Mouse (Mus musculus): ENCODE measurements around the gene Xrn1.
"Not testable (repeated sequence)": the region's sequence is repeated elsewhere in the genome, so short reads cannot be mapped to it uniquely, and the experiment has no call there.

The Xrn1 gene

DNA sequence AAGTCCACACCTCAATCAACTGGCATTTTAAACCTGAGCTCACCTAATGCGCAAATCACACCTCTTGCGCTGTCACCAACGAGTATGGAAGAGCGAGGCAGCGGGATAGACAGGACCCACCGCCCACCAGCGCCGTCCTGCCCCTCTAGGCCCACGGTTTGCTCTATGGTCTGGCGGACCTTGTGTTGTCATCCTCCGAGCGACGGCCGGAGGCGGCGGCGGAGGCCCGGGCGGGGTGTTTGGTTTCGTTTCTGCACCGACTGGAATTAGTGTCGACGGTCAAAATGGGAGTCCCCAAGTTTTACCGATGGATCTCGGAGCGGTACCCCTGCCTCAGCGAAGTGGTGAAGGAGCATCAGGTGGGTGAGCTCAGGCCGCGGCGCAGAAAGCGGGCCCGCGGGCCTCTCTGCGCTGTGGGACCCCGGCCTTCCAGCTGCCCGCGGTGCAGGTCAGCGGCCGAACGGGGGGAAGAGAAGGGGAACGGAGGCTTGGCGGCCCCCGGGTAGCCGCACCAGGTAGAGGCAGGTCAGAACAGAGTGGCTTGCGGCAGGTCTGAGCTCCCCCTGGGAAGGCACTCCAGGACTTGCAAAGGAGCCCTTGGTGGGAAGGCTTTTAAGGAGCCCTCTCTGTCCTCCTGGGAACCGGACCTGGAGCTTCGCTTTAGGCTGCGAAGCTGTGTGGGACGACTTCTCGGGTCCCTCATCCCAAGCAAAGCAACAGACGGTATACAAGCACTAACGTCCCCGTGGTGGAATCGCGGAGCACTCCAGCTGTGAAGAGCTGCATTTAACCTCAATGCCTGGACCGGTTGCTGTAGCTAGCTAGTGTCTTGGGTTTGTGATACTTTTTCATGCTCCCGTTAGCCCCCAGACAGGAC is at the start of gene Xrn1:
Xrn1 (plus strand) TSS at position 176 of the 877 bp plus-strand sequence.
- DNase-seq (ENCODE audit: inconsistent age in 2 of 2, low spot score in 1 of 2) = peak; percentile 93 to 98

GRCm38 (mm10) chr9:95932855-95933254 is 21.7 kb upstream of the Xrn1 start:
- no peak for DNase-seq (ENCODE audit: inconsistent age in 2 of 2, low spot score in 1 of 2)

GRCm38 (mm10) chr9:95953658-95954057 is 902 bp upstream of the Xrn1 start:
- DNase-seq (ENCODE audit: inconsistent age in 2 of 2, low spot score in 1 of 2) = peak; percentile 12 to 42

DNA sequence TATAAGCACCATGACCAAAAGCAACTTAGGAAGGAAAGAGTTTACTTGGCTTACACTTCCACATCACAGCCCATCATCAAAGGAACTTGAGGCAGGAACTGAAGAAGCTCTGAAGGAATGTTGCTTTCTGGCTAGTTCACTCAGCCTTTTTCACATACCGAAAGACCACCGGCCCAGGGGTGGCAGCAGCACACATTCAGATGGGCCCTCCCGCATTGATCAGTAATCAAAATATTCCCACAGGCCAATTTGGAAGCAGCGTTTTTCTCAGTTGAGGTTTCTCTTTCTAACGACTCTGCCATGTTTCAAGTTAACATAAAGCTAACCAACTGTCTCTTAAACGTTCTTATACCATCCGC is 355 bp upstream of the Xrn1 start:
- no peak for DNase-seq (ENCODE audit: inconsistent age in 2 of 2, low spot score in 1 of 2)

DNA sequence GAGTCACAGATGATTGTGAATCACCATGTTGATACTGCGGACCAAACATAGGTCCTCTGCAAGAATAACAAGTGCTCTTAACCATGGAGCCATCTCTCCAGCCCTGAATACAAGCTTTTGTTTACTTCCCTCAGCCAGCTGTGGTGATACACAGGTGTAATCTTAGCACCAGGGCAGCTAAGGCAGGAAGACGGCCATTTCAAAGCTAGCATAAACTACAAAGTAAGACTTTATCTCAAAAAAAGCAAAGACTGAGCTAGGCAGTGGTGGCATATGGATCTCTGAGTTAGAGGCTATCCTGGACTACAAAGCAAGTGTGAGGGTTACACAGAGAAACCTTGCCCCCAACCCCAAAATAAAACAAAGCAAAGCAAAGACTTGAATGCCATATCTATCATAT is 3.1 kb downstream of the Xrn1 start:
- DNase-seq (ENCODE audit: inconsistent age in 2 of 2, low spot score in 1 of 2) = no peak

DNA sequence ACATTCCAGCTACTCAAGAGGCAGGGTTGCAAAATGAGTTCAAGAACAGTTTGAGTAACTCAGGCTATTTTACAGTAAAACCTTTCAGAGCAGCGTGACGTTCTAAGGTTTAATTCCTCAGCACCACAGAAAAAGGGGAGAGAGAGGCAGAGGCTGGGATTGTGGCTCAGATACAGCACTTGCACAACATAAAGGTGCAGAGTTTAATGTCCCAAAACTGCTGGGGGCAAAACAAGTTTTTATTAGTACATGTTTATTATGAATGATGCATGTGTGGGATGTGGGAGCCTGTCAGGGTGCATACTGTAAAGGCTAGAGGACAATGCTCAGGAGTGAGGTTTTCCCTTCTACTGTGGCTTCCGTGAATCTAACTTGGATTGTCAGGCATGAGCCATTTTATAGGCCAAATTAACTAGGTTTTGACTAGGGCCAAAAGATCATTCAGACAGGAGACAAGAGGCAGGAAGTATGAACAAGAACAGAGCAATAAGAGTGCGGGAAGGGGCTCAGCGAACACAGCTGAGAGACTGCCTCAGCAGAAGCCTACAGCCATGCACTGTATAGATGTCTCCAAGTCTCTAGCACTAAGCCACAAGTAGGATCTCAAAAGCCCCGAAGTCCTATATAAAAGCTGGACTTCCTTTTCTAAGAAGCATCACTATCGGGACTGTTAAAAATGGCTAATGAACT is 3.6 kb downstream of the Xrn1 start:
- no peak for DNase-seq (ENCODE audit: inconsistent age in 2 of 2, low spot score in 1 of 2)

GRCm38 (mm10) chr9:95958731-95959105 is 4.2 kb downstream of the Xrn1 start:
- DNase-seq (ENCODE audit: inconsistent age in 2 of 2, low spot score in 1 of 2) = not testable (repeated sequence)

DNA sequence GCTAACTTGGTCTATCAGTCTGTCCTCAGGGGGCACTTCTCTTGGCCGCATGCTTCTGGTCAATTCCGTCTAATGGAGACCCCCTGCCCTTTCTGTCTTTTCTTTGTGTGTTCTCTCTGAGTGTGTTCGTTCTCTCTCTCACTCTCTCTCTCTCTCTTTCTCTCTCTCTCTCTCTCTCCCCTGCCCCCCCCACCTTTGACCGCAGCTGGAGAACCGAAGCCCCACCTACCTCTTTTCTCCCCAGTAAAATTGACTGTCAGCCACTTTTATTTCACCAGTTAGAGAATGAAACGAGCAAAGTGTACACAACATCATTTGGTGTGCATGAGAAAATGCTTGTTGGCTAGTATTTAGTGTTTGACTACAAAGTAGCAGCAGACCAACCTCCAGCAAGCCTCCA is 4.7 kb downstream of the Xrn1 start:
- DNase-seq (ENCODE audit: inconsistent age in 2 of 2, low spot score in 1 of 2) = no peak

GRCm38 (mm10) chr9:95959732-95960428 is 5.3 kb downstream of the Xrn1 start:
- no peak for DNase-seq (ENCODE audit: inconsistent age in 2 of 2, low spot score in 1 of 2)

DNA sequence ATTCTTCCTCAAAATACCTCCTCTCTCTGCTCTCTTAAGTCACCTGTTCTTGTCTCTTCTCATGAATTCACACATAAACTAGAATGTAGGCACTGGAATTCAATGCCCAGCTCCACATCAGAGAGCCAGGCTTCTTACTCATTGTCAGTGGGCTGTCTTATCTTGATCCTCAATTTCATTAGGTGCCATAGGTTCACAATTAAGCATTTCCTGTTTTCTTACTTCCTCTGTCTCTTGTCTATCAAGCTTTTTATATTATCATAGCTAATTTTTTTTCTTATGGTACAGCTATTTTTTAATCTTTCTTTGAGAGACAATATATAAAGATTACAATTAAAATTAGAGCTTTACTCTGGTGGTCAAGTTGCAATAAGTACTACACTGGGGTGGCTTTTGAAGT is 6.5 kb downstream of the Xrn1 start:
- DNase-seq (ENCODE audit: inconsistent age in 2 of 2, low spot score in 1 of 2) = no peak

DNA sequence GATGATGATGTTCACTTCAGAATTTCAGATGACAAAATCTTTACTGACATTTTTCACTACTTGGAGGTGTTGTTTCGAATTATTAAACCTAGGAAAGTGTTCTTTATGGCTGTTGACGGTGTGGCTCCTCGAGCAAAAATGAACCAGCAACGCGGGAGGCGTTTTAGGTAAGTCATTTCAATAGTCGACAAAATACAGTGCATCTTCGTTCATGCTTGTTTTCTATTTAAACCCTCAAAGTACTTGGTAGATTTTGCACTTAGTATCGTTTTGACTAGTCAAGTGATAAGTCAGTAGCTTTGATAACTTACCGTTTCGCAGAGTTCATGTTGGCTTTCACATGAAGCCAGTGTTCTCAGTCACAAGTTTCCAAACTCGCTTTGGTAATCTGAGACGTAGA is 9.5 kb downstream of the Xrn1 start:
- DNase-seq (ENCODE audit: inconsistent age in 2 of 2, low spot score in 1 of 2) = no peak

DNA sequence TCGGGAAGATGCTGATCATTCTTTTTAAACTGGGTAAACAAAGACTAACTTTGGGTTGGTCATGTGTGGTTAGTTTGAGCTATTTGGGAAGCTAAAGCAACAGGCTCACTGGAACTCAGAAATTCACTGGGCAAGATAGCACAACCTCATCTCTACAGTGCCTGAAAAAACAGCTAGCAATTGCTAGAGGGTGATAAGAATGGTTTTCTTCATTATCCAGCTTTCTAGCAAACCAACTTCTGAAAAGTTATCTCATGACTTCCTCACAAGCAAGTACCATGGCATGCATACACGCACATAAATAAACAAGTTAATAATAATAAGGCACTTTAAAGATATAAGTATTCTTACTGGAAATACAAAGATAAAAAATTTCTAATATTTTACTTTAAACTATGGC is 23.7 kb downstream of the Xrn1 start:
- no peak for DNase-seq (ENCODE audit: inconsistent age in 2 of 2, low spot score in 1 of 2)

GRCm38 (mm10) chr9:95979896-95980295 is 25.3 kb downstream of the Xrn1 start:
- DNase-seq (ENCODE audit: inconsistent age in 2 of 2, low spot score in 1 of 2) = no peak

GRCm38 (mm10) chr9:95992255-95992654 is 37.7 kb downstream of the Xrn1 start:
- peak in 1 of 2 experiments; percentile 33 for DNase-seq (ENCODE audit: inconsistent age in 2 of 2, low spot score in 1 of 2)

- DNase-seq (ENCODE audit: inconsistent age in 2 of 2, low spot score in 1 of 2) = no peak
Measured at GRCm38 (mm10) chr9:96004455-96004854, 49.9 kb downstream of the Xrn1 start.

DNA sequence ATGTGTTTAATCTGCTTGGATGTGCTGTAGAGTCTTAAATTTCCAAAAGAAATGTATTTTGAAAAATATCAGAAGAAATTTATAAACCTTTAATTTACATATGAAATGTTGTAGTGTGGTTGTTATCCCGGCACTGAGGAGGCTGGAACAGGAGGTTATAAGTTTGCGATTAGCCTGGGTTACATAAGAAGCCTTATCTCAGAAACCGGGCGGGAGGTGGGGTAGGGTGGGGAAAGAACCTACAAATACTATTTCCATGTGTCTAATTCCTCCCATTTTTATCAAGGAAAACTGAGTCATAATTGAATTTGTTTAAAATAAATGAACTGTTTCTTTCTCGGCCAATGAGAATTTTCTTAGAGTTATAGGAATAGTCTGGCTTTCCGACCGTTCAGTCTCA is 56.1 kb downstream of the Xrn1 start:
- DNase-seq (ENCODE audit: inconsistent age in 2 of 2, low spot score in 1 of 2) = no peak

- DNase-seq (ENCODE audit: inconsistent age in 2 of 2, low spot score in 1 of 2) = no peak
Measured at GRCm38 (mm10) chr9:96023921-96024320, 69.4 kb downstream of the Xrn1 start.

GRCm38 (mm10) chr9:96027913-96028312 is 73.4 kb downstream of the Xrn1 start:
- DNase-seq (ENCODE audit: inconsistent age in 2 of 2, low spot score in 1 of 2) = no peak

GRCm38 (mm10) chr9:96028818-96029217 is 74.3 kb downstream of the Xrn1 start:
- DNase-seq (ENCODE audit: inconsistent age in 2 of 2, low spot score in 1 of 2) = peak; percentile 25 to 76

DNA sequence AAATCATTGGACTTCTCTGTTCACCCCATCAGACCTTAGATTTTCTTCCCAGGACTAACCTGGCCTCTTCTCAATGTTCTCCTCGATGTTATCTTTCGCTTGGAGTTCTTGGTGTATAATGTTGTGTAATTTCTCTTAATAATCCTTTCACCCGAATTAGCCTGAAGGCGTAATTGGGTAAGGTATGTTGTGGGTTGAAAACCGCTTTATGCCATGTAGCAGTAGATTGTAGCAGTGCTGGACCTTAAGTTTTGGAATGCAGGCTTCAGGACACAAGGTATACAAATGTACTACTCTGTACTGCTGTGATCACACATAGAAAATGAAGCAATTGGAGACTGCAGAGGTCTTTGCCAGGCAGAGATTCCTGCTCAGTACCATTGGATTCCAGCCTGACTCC is 75.3 kb downstream of the Xrn1 start:
- DNase-seq (ENCODE audit: inconsistent age in 2 of 2, low spot score in 1 of 2) = no peak

DNA sequence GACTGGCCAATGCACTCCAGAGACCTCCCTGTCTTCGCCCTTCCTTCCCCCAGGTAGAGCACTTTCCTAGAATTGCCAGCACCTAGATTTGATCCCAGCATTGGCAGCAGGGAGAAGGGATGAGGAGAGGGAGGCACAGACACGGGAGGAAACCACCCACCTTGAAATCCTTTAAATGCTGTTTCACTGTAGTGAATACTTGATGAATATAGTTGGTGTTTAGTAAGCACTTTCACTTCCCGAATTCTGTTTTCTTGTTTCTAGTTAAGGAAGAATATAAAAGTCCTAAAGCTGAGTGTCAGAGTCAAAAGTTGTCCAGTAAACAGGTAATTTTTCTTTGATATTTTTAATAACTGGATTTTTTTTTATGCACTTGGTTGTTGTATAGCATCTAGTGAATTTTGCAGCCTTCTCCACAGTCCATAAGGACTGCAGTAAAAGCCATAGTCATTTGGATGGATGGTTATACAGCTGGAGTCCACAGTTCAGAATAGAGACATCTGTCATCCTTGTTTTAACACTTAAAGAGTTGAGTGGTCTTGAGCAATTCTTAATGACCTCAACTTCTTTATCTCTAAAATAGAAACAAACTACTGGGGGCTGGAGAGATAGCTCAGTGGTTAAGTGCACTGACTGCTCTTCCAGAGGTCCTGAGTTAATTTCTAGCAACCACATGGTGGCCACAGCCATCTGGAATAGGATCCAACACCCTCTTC is 81.0 kb downstream of the Xrn1 start:
- no peak for DNase-seq (ENCODE audit: inconsistent age in 2 of 2, low spot score in 1 of 2)
